Mouse (Mus musculus) frontal cortex, adult (tissue): ENCODE results near the gene Sycp2.

Experiments used
- ATAC-seq: cut with Nextera tagmentation; 2 replicates; pipeline ENCODE4 v1.9.2; 2017; ENCODE audit warnings: mild to moderate bottlenecking, moderate library complexity, mixed read lengths; ENCODE audit not compliant: low TSS enrichment

The Sycp2 gene

DNA sequence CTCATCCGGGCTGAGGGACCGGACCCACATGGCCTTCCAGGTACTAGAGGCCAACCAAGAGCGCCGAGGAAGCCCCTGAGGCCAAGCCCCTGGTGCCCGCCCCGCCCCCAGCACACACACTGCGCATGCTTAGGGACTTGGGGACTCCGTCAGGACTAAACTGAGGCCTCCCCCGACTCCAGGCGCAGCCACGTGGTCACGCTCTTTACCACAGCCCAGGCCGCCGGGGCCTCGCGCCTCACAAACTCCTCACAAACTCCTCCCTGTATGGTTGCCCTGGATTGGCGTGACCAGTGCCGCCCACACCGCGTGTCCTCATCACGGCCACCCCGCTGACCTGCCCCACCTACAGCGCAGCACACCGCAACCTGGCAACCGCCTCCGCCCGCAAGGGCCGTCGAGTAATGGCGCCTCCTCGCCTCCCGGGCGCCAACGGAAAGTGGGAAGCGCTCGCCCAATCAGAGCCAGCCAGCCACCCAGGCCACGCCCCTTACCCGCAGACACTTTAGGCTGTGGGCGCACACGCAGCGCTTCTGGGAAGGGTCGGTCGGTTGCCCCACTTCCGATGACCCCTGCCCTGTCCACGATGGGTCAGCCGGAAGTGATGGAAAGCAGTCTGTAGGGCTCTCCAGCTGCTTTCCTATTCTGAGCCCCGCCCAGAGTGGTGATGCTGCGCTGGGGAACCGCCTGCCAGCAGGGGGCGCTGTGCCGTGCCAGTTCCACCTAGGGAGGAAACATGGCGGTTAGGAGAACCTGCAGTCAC, at the start of gene Sycp2:
Gene Sycp2, minus strand, starts transcription at position 633 of the 763 bp plus-strand sequence.
- ATAC-seq = no peak

DNA sequence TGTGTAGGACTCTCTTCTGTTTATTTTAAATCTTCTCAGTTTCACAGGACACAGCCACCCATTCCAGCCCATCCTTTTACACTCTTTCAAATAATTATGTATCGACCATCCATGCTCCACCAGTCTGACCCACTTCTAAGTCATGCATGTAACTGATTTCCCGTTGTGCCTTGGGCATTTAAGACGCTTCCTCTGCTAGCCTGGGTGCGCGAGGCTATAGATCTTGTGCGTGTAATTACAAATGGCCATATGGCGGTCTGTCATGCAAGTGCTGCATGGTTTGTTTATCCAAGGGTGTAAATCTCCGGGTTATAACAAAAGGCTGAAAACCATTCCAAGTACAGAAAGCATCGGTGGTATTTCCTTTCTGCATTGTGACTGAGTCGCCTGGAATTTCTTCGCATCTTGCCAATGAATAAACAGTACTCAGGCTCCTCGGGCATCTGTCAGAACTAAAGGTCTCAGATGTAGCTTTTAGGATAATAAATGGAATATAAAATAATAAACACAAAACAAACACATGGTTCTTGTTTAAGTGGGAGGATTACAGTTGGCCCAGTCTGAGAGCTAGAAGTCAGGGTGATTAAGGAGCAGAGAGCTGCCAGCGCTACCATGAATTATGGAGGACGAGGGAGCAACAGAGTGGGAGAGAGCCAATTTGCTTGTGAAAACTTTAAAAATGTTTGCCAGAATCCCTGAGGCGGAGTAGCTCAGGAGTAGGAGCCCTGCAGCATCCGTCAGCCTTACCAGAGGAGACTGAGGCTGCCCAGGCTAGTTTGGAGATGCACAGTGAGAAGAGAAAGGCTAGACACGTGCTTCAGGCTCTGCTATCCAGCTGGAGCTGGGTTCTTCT, 47.4 kb upstream of the Sycp2 start:
- no peak; the same call in 1 of the 2 replicates for ATAC-seq

DNA sequence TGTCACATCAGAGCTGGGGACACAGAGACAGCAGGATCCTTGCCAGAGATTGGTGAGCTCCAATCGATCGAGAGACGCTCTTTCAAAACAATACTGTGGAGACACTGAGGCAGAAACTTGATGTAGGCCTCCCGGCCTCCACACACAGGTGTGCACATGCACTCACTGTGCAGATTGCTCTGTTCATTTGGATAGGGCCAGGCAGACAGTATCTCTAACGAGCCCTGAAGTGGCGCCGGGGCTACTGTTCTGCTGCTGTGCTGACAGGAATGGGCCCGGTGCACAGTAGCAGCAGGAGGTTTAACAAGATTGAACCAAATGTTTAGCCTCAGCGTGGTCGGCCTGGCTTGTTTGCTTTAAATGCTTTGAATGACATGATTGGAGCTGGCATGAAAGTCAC, 43.5 kb upstream of the Sycp2 start:
- no peak for ATAC-seq

DNA sequence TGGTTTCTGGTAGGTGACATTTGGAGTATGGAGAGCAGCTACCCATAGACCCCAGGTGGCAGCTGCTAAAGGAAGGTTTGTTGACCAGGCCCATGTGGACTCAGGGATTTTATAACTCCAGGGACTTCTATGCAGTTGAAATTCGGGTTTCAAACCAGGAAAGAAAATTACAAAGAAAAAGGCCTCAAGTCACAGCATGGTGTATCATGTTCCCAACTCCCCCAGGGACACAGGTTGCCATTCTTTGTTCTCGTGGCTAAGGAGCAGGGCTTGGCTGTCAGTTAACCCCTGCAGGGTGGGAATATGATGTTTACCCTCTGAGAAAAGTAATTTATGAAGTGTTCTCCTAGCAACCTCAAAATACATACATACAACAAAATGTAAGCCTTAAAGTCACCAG, 42.8 kb upstream of the Sycp2 start:
- ATAC-seq = no peak

DNA sequence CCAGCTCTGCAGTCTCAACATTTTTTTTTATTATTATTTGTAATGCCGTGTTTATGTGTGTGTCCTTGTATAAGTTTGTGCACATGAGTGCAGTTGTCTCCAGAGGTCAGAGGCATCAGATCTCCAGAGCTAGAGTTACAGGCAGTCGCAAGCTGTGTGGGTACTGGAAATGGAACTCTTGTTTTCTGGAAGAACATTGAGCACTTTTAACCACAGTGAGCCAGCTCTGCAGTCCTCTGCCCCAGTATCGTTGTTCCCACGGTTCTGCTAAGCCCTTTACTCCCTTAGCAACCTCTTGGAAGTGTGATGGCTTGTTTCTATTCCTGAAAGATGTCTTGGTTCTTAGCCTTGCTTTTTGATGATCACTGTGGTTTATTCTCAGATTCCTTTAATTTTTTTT, 41.9 kb upstream of the Sycp2 start:
- ATAC-seq = no peak

DNA sequence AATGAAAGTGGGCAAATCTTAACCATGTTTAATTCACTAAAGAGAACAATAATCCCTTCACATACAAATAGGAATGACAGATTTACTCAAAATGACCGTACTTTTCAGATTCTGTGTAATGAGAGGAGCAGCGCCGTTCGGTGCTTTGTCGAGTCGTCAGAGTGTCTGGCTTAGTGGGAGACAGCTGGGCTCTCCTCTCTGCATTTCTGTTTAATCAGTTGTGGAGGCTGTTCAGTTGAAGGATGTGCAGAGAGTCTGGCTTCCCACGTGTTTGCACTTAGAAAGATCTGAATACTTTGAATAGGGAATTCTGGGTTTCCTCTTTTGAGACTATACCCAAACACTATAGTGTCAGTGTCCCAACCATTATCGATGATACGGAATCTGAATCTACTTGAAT, 29.8 kb upstream of the Sycp2 start:
- ATAC-seq = peak; percentile 88

DNA sequence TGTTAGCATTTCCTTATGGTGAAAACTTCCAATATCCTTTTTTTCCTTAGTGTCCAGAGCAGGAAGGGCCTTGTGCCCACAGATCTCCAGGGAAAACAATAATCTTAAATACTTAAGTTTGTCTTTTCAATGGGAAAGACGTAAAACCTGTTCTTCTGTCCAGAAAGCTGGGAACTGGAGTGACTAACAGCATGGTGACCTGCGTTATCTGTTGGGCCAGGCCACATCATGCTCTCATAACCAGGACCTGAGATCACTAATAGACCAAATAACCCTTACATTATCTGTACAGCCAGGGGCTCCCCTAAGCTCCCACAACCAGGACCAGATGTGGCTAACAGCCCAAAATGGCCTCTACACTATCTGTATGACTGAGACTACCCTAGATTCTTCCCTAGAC, 26.4 kb upstream of the Sycp2 start:
- ATAC-seq = no peak

DNA sequence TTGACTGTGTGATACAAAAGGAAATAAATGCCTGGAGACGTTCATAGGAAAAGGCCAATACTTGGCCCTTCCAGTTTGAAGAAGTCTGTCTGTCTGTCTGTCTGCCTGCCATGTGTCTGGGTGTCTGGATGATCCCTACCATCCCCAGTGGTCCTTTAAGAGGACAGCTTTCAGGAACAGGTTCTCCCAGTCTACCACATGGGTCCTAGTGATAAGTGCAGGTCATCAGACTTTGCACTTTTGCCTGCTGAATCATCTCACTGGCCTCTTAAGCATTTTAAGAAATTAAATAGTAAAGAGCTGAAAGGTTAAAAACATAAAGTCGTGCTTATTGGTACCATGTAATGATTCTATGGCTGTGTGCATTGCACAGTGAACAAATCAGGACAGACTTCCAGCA, 26.0 kb upstream of the Sycp2 start:
- ATAC-seq = no peak

DNA sequence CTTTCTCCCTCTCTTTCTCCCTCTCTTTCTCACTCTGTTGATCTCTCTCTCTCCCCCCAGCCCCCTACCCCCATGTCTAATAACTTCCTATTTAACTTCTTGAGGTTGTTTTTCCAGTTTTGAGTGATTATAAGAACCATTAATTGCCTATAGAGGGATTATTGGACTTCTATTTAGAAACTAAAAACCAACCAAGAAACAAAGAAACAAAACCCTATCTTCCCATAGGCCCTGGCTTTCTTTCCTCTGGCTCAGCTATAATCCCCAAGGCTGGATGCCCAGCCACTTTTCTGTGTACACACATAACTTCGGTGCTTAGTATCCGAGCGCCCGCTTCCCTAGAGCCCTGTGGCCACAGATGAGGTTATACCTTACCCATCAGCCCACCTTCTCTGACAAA, 22.7 kb upstream of the Sycp2 start, which contains the start of gene Cdh26:
Gene Cdh26, plus strand, starts transcription at position 301 of the 400 bp plus-strand sequence.
- no peak for ATAC-seq

DNA sequence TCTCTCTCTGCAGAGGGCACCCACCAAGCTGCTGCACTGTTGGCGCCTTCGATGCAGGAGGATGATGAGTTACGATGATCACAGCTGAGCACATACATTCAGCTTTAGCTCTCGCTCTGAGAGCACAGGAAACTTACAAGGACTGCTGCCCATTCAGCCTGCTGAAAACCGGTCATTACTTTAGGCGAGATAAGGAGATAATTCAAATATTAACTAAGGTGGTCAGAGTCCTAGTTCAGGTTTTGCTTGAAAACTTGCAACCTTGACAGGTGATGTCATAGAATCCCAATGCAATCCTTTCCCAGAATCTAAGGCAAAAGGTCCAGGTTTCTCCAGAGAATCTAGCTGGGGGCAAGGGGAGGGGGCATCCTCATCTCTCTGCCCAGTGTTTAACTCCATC, 21.9 kb upstream of the Sycp2 start:
- ATAC-seq = no peak

DNA sequence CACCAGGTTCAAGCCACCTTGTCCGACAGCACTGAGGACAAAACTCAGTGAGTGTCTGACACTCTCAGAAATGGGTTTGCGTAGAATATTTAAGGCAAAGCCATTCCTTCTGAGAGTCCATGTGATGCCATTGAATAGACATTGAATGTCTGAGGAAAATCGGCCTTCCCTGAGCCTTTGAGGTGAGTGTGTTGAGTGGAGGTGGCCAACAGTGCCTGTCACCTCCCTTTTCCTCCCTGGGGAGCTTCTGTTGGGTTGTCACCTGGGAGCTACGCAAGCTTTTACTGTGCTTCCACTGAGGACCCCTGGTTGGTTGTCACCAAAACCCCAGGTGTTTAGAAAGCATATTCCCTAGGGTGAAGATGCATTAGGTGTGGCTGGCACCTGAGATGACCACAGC, 21.2 kb upstream of the Sycp2 start:
- ATAC-seq = no peak

DNA sequence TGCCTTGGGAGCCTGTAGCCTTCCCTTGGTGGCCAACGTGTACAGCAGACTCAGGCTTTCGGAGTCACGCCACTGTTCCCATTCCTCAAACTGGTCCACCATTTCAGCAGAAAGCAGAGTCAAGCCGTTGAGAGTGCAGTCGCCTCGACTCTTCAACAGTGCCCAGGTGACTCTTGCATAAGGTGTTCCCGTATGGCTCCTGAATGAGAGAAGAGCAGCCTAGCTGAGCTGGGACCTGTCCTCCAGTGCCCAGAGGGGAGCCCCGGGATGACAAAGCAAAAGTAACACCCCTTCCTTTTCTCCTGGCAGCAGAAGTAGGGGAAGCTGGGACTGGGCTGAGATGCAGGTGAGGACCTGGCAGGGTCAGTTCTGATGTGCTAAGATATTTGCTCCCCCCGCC, 20.7 kb upstream of the Sycp2 start:
- ATAC-seq = no peak

DNA sequence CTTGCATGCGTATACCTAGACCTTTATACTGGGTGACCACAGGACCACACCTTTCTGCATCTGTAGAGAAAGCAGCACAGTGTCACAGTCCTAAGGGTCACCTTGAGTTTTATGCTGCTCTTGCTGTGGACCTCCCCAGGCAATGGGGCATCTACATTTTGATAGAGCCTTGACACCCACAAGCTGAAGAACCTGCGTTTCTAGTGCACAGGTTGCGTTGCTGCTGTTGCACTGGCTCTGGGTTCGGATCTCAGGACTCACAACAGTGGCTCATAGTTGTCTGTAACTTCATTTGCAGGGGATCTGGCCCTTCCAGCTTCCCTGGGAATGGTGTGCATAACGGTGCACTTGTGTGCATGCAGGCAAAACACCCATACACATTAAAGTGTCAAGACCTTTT, 19.7 kb upstream of the Sycp2 start:
- no peak for ATAC-seq

DNA sequence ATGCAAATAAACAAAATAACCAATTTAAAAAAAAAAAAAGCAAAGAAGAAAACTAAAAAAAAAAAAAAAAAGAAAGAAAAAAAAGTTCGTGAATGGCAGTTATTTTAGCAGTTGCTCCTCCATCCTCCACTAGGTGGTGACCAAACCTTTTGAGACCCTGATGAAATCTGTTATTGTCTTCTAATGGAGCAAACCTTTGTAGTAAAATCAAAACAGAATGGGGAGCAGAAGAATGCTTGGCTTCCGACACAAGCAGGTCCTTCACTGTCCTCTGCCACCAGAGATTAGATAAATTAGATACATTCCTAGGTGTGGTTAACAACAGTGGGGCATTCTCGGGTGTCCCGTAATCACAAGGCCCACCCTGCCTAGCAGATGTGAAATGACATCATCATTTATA, 18.7 kb upstream of the Sycp2 start:
- no peak for ATAC-seq

DNA sequence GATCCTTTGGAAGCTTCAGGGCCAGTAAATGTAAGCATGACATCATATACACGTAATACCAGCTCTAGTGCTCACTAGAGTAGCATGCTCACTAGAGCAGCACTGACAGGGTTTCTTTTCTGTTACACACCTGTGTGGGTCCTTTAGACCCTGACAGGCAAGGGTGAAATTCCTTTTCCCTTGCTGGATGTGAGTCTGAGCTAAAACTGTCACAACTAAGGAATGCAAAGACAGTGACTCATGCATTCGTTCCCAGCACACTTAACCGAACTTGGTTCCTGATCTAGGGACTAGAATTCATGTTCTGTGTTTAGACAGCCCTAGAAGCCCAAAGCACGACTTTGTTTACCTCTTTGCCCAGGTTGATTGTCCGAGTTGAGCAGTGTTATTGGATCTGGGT, 15.7 kb upstream of the Sycp2 start:
- ATAC-seq = no peak

DNA sequence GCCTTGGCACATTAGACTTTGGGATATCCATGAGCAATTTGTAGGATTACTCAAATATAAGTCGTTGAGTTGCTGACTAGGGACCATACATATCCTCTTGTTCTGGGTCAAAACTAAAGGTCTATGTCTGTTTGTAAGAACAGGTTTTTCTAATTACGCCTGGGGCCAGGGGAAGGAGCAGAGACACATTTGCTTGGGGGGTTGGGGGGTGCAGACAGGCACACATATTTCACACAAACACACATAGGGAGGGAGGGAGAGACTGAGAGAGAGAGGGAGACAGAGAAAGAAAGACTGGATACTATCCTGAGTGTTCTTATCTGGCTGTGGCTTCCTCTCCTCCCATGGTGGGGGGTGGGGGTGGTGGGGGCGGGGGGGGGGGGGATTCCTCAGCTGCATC, 14.7 kb upstream of the Sycp2 start:
- ATAC-seq = no peak

DNA sequence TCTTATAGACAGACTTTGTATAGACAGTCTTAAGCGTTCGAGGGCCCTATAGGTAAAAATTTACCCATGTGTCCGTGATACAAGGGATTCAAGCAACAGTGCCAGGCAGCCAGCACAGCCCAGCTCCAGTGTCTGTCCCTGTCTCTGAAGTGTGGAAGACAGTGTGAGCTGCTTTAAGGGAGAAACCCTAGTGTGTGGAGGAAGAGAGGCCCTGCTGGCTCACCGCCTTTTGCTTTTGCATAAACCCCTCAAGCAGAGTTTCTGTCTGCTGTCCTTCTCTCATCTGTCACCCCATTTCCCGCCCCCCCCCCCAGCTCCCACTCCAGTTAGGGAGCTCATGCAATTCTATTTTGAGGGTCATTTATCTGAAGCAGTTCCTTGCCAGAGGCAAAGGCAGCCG, 14.1 kb upstream of the Sycp2 start:
- no peak for ATAC-seq

DNA sequence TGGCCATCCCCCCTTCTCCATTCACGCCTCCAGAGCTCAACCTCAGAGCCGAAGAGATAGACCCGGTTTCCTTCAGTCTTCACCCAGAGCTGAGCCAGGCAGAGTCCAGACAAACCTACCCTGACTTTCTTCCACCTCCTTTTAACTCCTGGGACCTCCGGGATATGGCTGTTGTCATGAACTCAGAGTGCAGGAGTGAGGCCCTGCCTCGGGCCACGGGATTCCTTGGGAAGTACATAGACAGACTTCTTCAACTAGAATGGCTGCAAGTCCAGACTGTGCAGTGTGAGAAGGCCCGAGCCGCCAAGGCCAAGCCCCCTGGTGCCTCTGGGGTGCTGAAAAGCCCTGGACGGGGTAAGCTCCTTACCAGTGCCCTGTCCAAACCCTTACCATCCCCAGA, 13.1 kb upstream of the Sycp2 start:
- ATAC-seq = no peak

DNA sequence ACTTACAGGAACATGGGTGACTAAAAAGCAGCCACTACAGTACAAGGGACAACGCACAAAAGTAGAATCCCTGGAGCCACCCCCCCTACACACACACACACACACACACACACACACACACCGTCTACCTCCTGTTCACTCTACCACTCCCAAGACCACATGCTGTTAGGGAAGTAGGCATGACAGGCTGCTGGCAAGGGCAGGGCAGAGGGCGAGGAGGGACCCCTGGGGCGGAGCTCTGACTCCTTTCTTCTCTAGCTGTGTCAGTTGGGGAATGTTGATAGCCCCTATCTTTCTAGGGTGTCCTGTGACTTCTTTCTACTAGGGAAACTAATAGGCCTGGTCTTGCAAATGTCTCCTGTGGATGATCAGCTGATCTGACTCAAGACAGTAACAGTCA, 9.5 kb upstream of the Sycp2 start:
- ATAC-seq = no peak

DNA sequence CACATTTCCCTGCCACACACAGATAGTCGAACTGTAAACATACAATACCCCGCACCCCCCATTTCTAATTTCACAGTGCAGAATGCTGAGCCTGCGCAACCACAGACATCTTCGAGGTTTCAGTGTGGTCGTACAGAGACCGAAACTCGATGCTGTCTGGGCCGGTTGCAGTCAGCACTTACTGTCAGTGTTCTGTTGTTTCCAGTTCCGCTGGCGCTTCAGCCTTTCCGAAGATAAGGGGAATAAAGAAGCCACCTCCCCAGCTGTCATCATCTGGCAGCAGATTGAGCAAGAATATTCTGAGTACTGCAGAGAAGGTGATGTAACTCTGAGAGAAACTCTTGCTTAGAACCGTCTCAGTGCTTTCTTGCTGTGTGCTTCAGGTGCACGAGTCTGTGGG, 8.9 kb upstream of the Sycp2 start:
- no peak for ATAC-seq

DNA sequence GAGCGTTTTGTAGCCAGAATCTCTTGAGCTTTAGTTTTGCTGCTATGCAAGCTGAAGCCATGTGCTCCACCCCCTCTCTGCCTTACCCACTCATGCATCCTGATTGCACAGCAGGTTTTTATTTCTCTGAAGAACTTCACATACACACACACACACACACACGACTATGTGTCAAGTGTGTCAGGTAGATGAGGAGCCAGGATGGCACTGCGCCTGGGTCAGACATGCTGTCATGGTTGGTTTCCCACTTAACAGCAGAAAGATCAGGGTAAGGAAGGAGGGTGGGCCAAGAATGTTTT, 7.6 kb upstream of the Sycp2 start:
- ATAC-seq = 0 out of 2 replicates have a peak, but pooled peaks have one; percentile 6

DNA sequence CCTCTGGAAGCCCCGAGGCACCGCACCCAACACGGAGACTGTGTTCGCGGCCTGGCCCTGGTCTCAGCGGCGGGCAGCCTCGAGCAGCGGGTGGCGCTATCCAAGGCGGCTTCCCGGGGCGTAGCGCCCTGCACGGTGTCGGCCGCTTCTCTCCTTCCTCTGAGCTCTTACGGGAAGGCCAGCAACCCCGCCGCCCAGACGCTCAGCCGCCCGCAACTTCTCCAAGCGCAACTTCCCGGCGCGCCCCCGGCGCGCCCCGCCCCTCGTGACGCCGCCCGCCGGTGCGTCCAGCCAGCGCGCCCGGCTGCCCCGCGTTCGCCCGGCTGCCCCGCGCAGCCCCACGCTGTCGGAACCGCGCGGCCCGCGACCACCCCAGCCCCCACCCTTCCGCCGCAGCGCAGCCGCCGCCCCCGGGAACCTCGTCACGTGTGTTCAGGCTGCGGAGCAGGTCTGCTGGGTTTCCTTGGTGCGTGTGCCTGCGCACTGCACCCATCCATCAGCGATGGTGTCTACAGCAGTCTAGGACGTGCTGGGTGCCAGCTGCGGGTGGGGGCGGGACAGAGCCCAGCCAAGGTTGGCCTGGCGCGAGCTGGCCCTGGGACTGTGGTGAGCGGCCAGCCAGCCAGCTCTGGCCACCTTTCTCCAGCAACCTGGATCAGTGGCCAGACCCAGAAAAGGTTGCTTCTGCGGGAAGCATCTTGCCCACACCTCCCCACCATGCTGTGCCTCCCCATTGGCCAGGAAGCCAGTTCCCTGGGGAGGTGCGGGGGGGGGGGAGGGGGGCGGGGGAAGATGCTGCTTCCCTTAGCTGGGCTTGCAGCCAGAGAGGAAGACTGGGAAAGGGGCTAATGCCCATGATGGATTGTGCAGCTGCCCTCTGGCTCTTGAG, 7.0 kb upstream of the Sycp2 start, which contains the start of the genes Ppp1r3d and Fam217b:
Gene Ppp1r3d, minus strand, starts transcription at position 212 of the 889 bp plus-strand sequence.
Gene Fam217b, plus strand, starts transcription at position 264 of the 889 bp plus-strand sequence.
- peak; percentile 49 for ATAC-seq
